In the genomic region with DNA sequence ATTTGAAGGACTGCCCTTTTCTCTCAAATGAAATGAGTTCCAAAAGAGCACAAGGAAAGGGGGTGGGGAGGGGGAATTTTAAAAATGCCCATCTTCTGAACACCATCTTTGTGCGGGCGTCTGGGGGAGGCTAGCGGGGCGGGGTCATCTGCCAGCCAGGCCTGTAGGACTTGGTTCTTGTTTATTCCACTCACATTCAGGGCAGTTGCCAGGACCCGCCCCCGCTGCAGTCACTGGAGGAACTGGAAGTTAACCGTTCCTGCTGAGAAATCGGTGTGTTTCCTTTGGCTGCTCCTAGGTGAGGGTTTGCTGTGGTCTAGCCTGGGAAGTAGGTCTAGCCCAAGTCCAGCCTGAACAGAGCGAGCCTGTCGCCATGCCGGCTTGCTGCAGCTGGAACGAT, we compare ENCODE assay signal across 8 mouse cellular contexts. TPM values are rescaled to one million over a fixed set of nuclear protein-coding genes. Genes with fewer than 3 reads are reported as not detected.
DNase-seq lines count a peak whose midpoint lies in the region; ATAC-seq and TF ChIP-seq lines count a peak whose summit lies in the region.

A gene (plus strand): TSS at position 211 of the 400 bp plus-strand sequence.

- H3K9ac ChIP-seq in embryonic facial prominence, embryonic 15.5 days: no peak within 1 kb of the TSS
- H3K9ac ChIP-seq in stomach, embryonic 14.5 days (replicated peaks; ENCODE audit: low read depth, low read length): no peak within 1 kb of the TSS

- intact Hi-C loops in left cerebral cortex, adult 2 months (cut with DNase I): loop anchor here (5.0 kb wide), 1 partner anchor 84 kb away; no protein-coding TSS in a partner anchor

- no peak within 1 kb of the TSS for H3K27ac ChIP-seq in embryonic facial prominence, embryonic 15.5 days (replicated peaks)
- H3K27ac ChIP-seq in hindbrain, embryonic 10.5 days: peak within 1 kb of the TSS; percentile 73
- peak within 1 kb of the TSS; percentile 70 for H3K27ac ChIP-seq in left cerebral cortex, adult 2 months
- no peak within 1 kb of the TSS for H3K27ac ChIP-seq in stomach, embryonic 14.5 days (ENCODE audit: low read length)

- no peak for TF ChIP-seq CTCF in E14TG2a.4 (conservative IDR thresholded peaks at IDR 0.05; ENCODE audit: low read length)
- no peak for TF ChIP-seq CTCF in left cerebral cortex, adult 2 months (IDR thresholded peaks at IDR 0.05)

- peaks cover 18% of the 10 kb centered on the region for H3K9me3 ChIP-seq in E14TG2a.4 (ENCODE audit: low read length)
- H3K9me3 ChIP-seq in embryonic facial prominence, embryonic 15.5 days (replicated peaks): no peaks in the 10 kb centered on the region
- H3K9me3 ChIP-seq in hindbrain, embryonic 10.5 days: no peaks in the 10 kb centered on the region
- no peaks in the 10 kb centered on the region for H3K9me3 ChIP-seq in stomach, embryonic 14.5 days (ENCODE audit: control insufficient read depth, low read depth, low read length)

- 0 out of 2 replicates have a peak within 1 kb of the TSS, but pooled peaks have one; percentile 8 for H3K4me2 ChIP-seq in embryonic facial prominence, embryonic 15.5 days (replicated peaks)
- 0 out of 2 replicates have a peak within 1 kb of the TSS, but pooled peaks have one; percentile 7 for H3K4me2 ChIP-seq in stomach, embryonic 14.5 days (replicated peaks; ENCODE audit: low read depth, low read length)

- H3K4me1 ChIP-seq in E14TG2a.4 (replicated peaks; ENCODE audit: low read depth, low read length): peaks cover 19% of the 10 kb centered on the region
- H3K4me1 ChIP-seq in embryonic facial prominence, embryonic 15.5 days: peaks cover 9% of the 10 kb centered on the region; the same call in 1 of the 2 replicates
- peaks cover 15% of the 10 kb centered on the region for H3K4me1 ChIP-seq in hindbrain, embryonic 10.5 days (replicated peaks)
- no peaks in the 10 kb centered on the region for H3K4me1 ChIP-seq in stomach, embryonic 14.5 days (ENCODE audit: control insufficient read depth, insufficient read depth, low read length)

- H3K36me3 ChIP-seq in E14TG2a.4 (ENCODE audit: insufficient read depth, low read length): no peaks in the 10 kb centered on the region
- no peaks in the 10 kb centered on the region for H3K36me3 ChIP-seq in embryonic facial prominence, embryonic 15.5 days
- H3K36me3 ChIP-seq in hindbrain, embryonic 10.5 days: no peaks in the 10 kb centered on the region
- H3K36me3 ChIP-seq in stomach, embryonic 14.5 days (ENCODE audit: control insufficient read depth, insufficient read depth, low read length): no peaks in the 10 kb centered on the region

- no peak for ATAC-seq in embryonic facial prominence, embryonic 15.5 days (ENCODE audit: insufficient number of reproducible peaks, low FRiP score, low TSS enrichment, low read depth)
- peak; percentile 37 for ATAC-seq in megakaryocyte progenitor cell, adult 5-6 weeks (replicated peaks; ENCODE audit: poor library complexity)
- ATAC-seq in stomach, embryonic 14.5 days (ENCODE audit: insufficient number of reproducible peaks, insufficient read depth, low FRiP score, low read depth): no peak

- peak; percentile 77 for DNase-seq in 416B (ENCODE audit: low read depth)
- DNase-seq in hindbrain, embryonic 10.5 days (ENCODE audit: low spot score): no peak
- DNase-seq in left cerebral cortex, adult 2 months (ENCODE audit: extremely low spot score in 1 of 2, low spot score in 2 of 2): peak; percentile 51 to 60
- DNase-seq in embryo, embryonic 10.5 days (ENCODE audit: low spot score): no peak

- H3K27me3 ChIP-seq in E14TG2a.4 (ENCODE audit: insufficient read depth, low read length): peaks cover 47% of the 10 kb centered on the region
- H3K27me3 ChIP-seq in embryonic facial prominence, embryonic 15.5 days: no peaks in the 10 kb centered on the region
- no peaks in the 10 kb centered on the region for H3K27me3 ChIP-seq in hindbrain, embryonic 10.5 days (ENCODE audit: insufficient read depth, poor library complexity, severe bottlenecking)
- H3K27me3 ChIP-seq in stomach, embryonic 14.5 days (ENCODE audit: control insufficient read depth, insufficient read depth, low read length): no peaks in the 10 kb centered on the region

- 66% methylated on average over 12 of the region's 12 CpGs for WGBS in embryonic facial prominence, embryonic 15.5 days
- 77% methylated on average over 12 of the region's 12 CpGs for WGBS in hindbrain, embryonic 10.5 days
- WGBS in stomach, embryonic 14.5 days: 59% methylated on average over 12 of the region's 12 CpGs

- peak within 1 kb of the TSS; percentile 60 for H3K4me3 ChIP-seq in E14TG2a.4 (replicated peaks; ENCODE audit: low read length)
- no peak within 1 kb of the TSS for H3K4me3 ChIP-seq in embryonic facial prominence, embryonic 15.5 days (replicated peaks)
- H3K4me3 ChIP-seq in hindbrain, embryonic 10.5 days: no peak within 1 kb of the TSS; the same call in 1 of the 2 replicates
- peak within 1 kb of the TSS; percentile 42 for H3K4me3 ChIP-seq in left cerebral cortex, adult 2 months
- no peak within 1 kb of the TSS for H3K4me3 ChIP-seq in stomach, embryonic 14.5 days (ENCODE audit: low read depth, low read length)

RNA-seq across cellular contexts. Expression of the gene that starts here (rescaled TPM):
- polyA plus RNA-seq in embryonic facial prominence, embryonic 15.5 days (2015; fragmentation: Nextera tagmentation; extraction: Ambion mirVana): 3.2 and 3.6 TPM in 2 replicates
- polyA plus RNA-seq in hindbrain, embryonic 10.5 days (2016; fragmentation: Nextera tagmentation; extraction: Ambion mirVana): 0.73 and 2.1 TPM in 2 replicates
- total RNA-seq in left cerebral cortex, adult 2 months (2021): 1 to 10 TPM; 6.2 to 7.7 TPM
- total RNA-seq in megakaryocyte progenitor cell, adult 5-6 weeks (2015): 6.1 and 8.3 TPM in 2 replicates
- 8.5 and 11.6 TPM in 2 replicates for total RNA-seq in megakaryocyte progenitor cell, adult 5-6 weeks (2017)
- 1.9 and 2.9 TPM in 2 replicates for polyA plus RNA-seq in stomach, embryonic 14.5 days (2014; fragmentation: Nextera tagmentation; extraction: Ambion mirVana)

Comparison
In these comparisons a context has a peak if more than half of its experiments do, and no peak if none do; other contexts are left out.
1. DNase-seq: peak in 416B (single experiment) and left cerebral cortex, adult 2 months (2 of 2); none in hindbrain, embryonic 10.5 days (single experiment) and embryo, embryonic 10.5 days (single experiment).
2. H3K4me3 ChIP-seq: peak in E14TG2a.4 (single experiment) and left cerebral cortex, adult 2 months (single experiment); none in embryonic facial prominence, embryonic 15.5 days (single experiment), hindbrain, embryonic 10.5 days (single experiment) and stomach, embryonic 14.5 days (single experiment).
3. H3K27ac ChIP-seq: peak in hindbrain, embryonic 10.5 days (single experiment) and left cerebral cortex, adult 2 months (single experiment); none in embryonic facial prominence, embryonic 15.5 days (single experiment) and stomach, embryonic 14.5 days (single experiment).